Mouse (Mus musculus) bone marrow macrophage, adult 2 months (primary cell): ENCODE measurements at regions not wholly inside any gene's neighbourhood (a gene's known extent, or its start where the extent isn't known, plus 50 kb on each side); places are given as distances from the start of the nearest gene placed in this dataset.

Experiments
- CTCF ChIP-seq: IDR thresholded peaks from 2 replicates; pipeline ENCODE4 v1.5.1; 2012; ENCODE audit warnings: low read depth, mild to moderate bottlenecking, low read length, moderate library complexity
- POLR2A ChIP-seq: IDR thresholded peaks from 2 replicates; pipeline ENCODE4 v1.6.1; 2012; ENCODE audit warnings: mild to moderate bottlenecking, low read depth, low read length, borderline replicate concordance

- TF ChIP-seq CTCF (no peak), POLR2A (no peak)
Measured at GRCm38 (mm10) chr15:50246418-50247186, 3638.1 kb upstream of the Gm7489 start.
